Mouse (Mus musculus): ENCODE measurements around the gene Cyp4f16.
A peak's percentile ranks its signal among the peaks of the same experiment; 100 is the strongest.
"Not testable (repeated sequence)": the region's sequence is repeated elsewhere in the genome, so short reads cannot be mapped to it uniquely, and the experiment has no call there.

Cyp4f16 gene

DNA sequence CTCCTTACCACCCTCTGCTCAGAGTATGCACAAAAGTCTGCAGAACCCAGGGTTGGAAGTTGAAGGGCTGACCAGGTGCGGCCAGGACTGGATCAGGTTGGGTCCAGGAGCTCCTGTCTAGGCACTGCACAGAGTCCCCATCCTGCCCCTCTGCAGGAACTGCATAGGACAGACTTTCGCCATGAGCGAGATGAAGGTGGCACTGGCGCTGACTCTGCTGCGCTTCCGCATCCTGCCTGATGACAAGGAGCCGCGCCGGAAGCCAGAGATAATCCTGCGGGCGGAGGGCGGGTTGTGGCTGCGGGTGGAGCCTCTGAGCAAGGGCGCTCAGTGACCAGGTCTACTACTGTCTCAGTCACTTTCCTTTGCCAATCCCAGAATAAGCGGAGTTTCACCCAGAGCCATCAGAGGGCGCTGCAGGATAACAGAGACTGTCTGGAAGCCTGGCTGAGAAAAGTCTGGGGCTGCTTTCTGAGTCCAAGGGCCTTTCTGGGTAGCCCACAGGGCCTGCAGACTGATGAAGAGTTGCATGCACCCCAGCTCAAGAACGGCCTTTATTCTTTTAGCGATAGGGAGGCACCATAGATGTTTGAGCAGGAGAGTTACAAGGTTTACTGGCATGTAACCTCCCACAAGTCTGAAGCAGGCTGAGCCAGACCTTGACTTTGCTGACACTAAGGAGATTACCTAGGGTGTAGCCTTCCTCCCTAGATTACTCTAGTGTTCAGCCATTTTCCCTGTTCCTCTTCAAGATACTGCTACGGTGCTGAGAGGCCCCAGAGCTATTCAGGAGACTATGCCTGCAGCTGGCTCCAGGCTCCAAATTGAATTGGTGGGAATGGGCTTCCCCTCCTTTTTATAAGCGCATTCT, 14.8 kb downstream of the Cyp4f16 start:
- peak; percentile 33 to 53 for DNase-seq (ENCODE audit: low spot score in 2 of 2)

- DNase-seq (ENCODE audit: low spot score in 2 of 2) = not testable (repeated sequence)
These were observed 16.7 kb downstream of the Cyp4f16 start for GRCm38 (mm10) chr17:32553016-32553415.

DNA sequence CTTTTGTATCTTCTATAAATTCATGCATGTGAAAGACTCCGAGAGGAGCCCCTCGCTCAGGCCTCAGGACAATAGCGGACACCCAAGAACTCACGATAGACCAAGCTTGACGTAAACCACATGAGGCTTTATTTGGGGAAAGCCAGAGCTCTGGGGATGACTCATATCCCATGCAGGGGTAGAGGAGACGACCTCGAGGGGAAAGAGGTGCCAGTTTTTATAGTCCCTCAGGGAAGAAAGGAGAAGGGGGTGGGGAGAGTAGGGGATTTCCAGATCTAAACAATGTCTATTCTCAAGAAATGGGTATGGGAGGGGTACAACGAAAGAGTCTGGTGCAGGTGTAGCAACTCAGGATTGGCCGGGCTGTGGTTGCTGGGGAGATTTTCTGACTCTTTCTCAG, 18.0 kb downstream of the Cyp4f16 start:
- DNase-seq (ENCODE audit: low spot score in 2 of 2) = not testable (repeated sequence)

- not testable (repeated sequence) for DNase-seq (ENCODE audit: low spot score in 2 of 2)
These were observed 26.9 kb downstream of the Cyp4f16 start for GRCm38 (mm10) chr17:32563301-32563700.

DNA sequence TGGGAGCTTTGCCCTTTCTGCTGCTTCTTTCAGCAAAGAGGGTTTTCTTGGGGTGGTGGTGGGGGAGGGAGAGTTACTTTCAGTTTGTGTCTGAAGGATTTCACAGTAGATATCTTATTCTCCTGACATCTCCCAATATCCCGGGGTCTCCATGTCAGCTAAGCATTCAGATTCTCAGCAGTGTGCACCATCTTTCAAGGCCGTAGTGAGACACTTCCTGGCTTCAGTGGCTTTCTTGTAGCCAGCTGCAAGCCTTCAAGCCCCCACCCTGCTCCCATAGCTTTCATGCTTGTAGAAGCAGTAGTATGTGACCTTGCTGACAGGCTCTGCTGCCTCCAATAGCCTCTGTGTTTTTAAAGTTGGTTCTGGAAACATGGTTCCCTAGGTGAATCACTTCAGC, 36.9 kb downstream of the Cyp4f16 start:
- not testable (repeated sequence) for DNase-seq (ENCODE audit: low spot score in 2 of 2)

GRCm38 (mm10) chr17:32577496-32578186, 41.3 kb downstream of the Cyp4f16 start:
- no peak for DNase-seq (ENCODE audit: low spot score in 2 of 2)

DNA sequence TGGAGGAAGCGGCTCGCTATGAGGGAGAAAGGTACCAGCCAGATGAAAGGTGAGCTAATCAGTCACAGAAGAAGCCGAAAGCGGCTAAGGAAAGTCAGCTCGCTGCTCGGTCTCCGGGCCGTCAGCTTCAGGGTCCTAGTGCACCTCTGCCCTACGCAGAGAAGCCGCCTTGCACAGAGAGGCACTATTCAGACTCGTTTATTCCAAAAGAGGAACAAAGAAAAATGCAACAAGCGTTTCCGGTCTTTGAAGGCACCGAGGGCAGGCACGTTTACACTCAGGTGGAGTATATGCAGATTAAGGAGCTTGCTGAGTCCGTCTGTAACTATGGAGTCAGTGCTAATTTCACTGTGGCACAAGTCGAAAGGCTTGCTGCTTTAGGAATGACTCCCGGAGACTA, 60.1 kb downstream of the Cyp4f16 start:
- no peak for DNase-seq (ENCODE audit: low spot score in 2 of 2)

Measured in spleen, postnatal 14 days (tissue).